Mouse (Mus musculus) heart, adult 2 months (tissue): ENCODE results near the gene Plet1.

Source experiments
- CTCF ChIP-seq: fragments of 200-600 bp; IDR thresholded peaks from 2 replicates; pipeline ENCODE4 v1.8.1; 2022; ENCODE audit warnings: antibody characterized with exemption, mild to moderate bottlenecking, moderate library complexity
- POLR2A ChIP-seq: fragments of 200-500 bp; IDR thresholded peaks from 2 replicates; pipeline ENCODE4 v1.6.1; 2011; ENCODE audit warnings: mild to moderate bottlenecking, low read depth, low read length, control low read depth; ENCODE audit not compliant: insufficient read depth

DNA sequence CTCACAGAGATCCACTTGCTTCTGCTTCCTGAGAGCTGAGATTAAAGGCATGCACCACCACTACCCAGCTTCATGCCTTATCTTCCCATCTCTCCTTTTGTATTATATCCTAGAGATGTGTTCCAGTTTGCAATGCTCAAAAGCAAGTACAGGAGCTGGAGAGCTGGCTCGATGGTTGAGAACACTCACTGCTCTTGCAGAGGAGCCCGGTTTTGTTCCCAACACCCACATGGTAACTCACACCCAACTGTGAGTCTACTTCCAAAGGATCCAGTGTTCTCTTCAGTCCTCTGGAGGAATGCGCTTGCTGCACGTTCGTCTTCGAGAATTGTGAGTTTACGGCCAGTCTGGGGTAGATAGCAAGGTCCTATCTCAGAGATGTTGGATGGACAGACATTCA lies 19.0 kb upstream of the Plet1 start:
- no peak for TF ChIP-seq POLR2A
- TF ChIP-seq CTCF, result no peak
